Mouse (Mus musculus) liver, postnatal 0 days (tissue): Measurements from ENCODE around the gene Cspg4. TPM values are rescaled to one million over a fixed set of nuclear protein-coding genes. Genes with fewer than 3 reads are reported as not detected.

ENCODE experiments used
- ATAC-seq: fragments of 200-750 bp; cut with Nextera tagmentation; 2 replicates; pipeline ENCODE4 v1.8.0; 2017; ENCODE audit warnings: mild to moderate bottlenecking, moderate library complexity
- DNase-seq: peaks from one replicate; pipeline ENCODE4 v3.0.0-alpha.2; 2016
- H3K27ac ChIP-seq: fragments of 300-500 bp; sonication (generic); 2 replicates; pipeline ENCODE4 v1.5.1; 2014; ENCODE audit warnings: antibody characterized with exemption, moderate library complexity, mild to moderate bottlenecking, low read depth
- H3K27me3 ChIP-seq: fragments of 300-500 bp; sonication (generic); 2 replicates; pipeline ENCODE4 v1.6.1; 2014; ENCODE audit warnings: low read length, control low read depth, mixed read lengths; ENCODE audit not compliant: insufficient read depth
- H3K36me3 ChIP-seq: fragments of 300-500 bp; sonication (generic); replicated peaks from 2 replicates; pipeline ENCODE4 v1.6.1; 2014; ENCODE audit warnings: mild to moderate bottlenecking, control low read depth, low read length, moderate library complexity, mixed read lengths; ENCODE audit not compliant: insufficient read depth
- H3K4me1 ChIP-seq: fragments of 300-500 bp; sonication (generic); 2 replicates; pipeline ENCODE4 v1.6.1; 2014; ENCODE audit warnings: antibody characterized with exemption, mild to moderate bottlenecking, control low read depth; ENCODE audit not compliant: insufficient read depth
- H3K4me2 ChIP-seq: fragments of 300-500 bp; sonication (generic); 2 replicates; pipeline ENCODE4 v1.6.1; 2014; ENCODE audit warnings: low read depth, mild to moderate bottlenecking, low read length, moderate library complexity, mixed read lengths
- H3K4me3 ChIP-seq: fragments of 300-500 bp; sonication (generic); 2 replicates; pipeline ENCODE4 v1.5.1; 2014; ENCODE audit warnings: low read depth, low read length
- H3K9ac ChIP-seq: fragments of 300-500 bp; sonication (generic); replicated peaks from 2 replicates; pipeline ENCODE4 v1.6.1; 2014; ENCODE audit warnings: mild to moderate bottlenecking, moderate library complexity
- H3K9me3 ChIP-seq: fragments of 300-500 bp; sonication (generic); 2 replicates; pipeline ENCODE4 v1.6.1; 2016; ENCODE audit warnings: mild to moderate bottlenecking, control low read depth, low read length, mixed read lengths
- CTCF ChIP-seq: sonication (generic); IDR thresholded peaks from 2 replicates; pipeline ENCODE4 v1.5.1; 2016; ENCODE audit warnings: antibody characterized with exemption, low read depth
- EP300 ChIP-seq: IDR thresholded peaks from 2 replicates; pipeline ENCODE4 v1.6.1; 2016; ENCODE audit warnings: antibody characterized with exemption, low read depth, mild to moderate bottlenecking
- WGBS: fragments of 180-500 bp; shearing (Covaris S2); extraction: QIAGEN DNeasy Blood & Tissue Kit; methylation state at CpG from one replicate; pipeline ENCODE4 v1.1.7; 2014; ENCODE audit not compliant: insufficient replicate concordance; 5-methylcytosine and 5-hydroxymethylcytosine counted together
- polyA plus RNA-seq: library from polyadenylated mRNA; unstranded; fragments of >200 nt; fragmentation: Nextera tagmentation; extraction: Ambion mirVana; gene quantifications from 2 replicates; pipeline ENCODE4 v1.2.1, GENCODE M21; 2015

Gene Cspg4
- polyA plus RNA-seq, 1 experiment from 2014 or later = 0.13 TPM

DNA sequence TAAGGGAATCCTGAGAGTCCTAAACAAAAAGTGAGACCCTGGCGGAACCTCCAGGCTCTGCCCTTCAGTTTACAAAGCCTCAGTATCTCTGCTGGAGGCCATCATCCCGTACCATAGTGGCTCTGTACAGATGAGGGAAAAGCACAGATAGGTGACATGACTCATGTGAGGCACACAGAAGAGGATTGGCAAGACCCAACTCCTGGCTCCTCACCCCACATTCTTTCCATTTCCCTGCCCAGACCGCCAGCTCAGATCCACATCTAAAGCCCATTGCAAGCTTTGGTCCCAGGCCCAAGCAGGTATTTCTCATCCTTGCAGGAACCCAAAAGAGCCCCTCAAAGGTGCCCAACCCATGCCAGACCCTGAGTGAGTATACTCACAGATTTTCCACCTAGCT lies 4.8 kb upstream of the Cspg4 start:
- 63% methylated on average over 3 of the region's 3 CpGs for WGBS
- no peaks in the 10 kb centered on the region for H3K9me3 ChIP-seq
- no peaks in the 10 kb centered on the region for H3K36me3 ChIP-seq
- no peak overlapping the region for H3K9ac ChIP-seq
- TF ChIP-seq EP300 (no peak), CTCF (no peak)
- H3K4me3 ChIP-seq = no peak overlapping the region
- ATAC-seq (no peak), DNase-seq (no peak)
- H3K27me3 ChIP-seq = 0 out of 2 replicates have a peak, but pooled peaks cover 1% of the 10 kb centered on the region
- no peak overlapping the region for H3K27ac ChIP-seq
- H3K4me2 ChIP-seq = no peak overlapping the region
- no peaks in the 10 kb centered on the region for H3K4me1 ChIP-seq

DNA sequence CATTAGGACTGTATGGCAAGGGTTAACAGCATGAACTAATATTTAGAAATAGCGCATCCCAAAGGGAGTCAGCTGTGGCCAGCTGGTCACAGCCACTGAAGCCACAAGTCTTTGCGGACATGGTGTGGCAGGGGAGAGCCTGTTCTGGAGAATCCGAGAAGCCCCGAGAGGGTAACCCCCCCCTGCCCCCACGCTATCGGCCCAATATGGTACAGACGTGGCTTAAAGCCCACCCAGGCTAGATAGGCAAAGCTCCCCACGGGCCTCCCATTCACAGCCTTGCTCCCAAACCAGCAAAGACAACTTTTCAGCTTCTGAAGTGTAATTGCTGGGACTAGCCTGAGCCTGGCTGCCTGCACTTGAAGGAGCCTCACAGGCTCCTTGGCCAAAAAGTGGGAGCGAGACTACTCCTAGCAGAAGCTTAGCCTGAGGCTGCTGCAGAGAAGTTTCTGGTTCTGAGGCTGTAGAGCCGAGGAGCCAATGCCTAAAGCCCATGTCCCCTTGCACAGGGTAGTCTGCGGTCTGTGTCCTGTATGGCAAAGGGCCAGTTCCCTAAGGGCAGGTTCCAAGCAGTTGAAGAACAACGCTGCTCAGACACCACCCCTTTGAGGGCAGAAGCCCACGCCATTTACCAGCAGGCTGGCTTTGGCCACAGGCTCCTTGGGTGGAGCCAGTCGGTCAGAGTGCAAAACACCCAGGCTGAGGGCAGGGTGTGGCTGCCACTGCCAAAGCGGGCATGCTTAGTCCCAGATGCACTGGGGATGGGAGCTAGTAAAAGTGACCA lies 4.2 kb upstream of the Cspg4 start:
- H3K4me2 ChIP-seq = no peak overlapping the region
- no peak overlapping the region for H3K27ac ChIP-seq

DNA sequence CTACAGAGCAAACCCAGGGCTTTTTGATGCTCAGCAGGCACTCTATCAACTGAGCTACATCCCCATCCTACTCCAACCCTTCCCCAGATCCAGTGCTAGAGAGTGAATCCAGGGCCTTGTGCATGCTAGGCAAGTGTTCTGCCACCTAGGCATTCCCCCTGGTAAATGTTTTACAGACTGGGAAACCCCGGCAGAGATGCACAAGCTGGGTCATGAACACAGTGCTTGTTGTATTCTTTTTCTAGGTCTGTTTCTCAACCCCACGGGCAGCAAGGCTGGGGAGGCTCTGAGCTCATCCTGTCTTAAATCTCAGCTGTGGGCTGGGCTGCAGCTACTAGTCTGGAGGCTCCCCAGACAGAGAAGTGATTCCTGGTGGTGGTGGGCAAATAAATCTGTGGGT lies 2.0 kb upstream of the Cspg4 start:
- no peak for TF ChIP-seq EP300
- no peak for TF ChIP-seq CTCF

More for the DNA sequence above, 4.2 kb upstream of the Cspg4 start:
- Histone ChIP-seq H3K9ac (no peak overlapping the region), H3K27me3 (peaks cover 8% of the 10 kb centered on the region; the same call in 1 of the 2 replicates), H3K36me3 (no peaks in the 10 kb centered on the region), H3K4me3 (no peak overlapping the region), H3K9me3 (no peaks in the 10 kb centered on the region), H3K4me1 (no peaks in the 10 kb centered on the region)
- 58% methylated on average over 15 of the region's 15 CpGs for WGBS
- TF ChIP-seq EP300 = no peak
- no peak for DNase-seq
- no peak for ATAC-seq

DNA sequence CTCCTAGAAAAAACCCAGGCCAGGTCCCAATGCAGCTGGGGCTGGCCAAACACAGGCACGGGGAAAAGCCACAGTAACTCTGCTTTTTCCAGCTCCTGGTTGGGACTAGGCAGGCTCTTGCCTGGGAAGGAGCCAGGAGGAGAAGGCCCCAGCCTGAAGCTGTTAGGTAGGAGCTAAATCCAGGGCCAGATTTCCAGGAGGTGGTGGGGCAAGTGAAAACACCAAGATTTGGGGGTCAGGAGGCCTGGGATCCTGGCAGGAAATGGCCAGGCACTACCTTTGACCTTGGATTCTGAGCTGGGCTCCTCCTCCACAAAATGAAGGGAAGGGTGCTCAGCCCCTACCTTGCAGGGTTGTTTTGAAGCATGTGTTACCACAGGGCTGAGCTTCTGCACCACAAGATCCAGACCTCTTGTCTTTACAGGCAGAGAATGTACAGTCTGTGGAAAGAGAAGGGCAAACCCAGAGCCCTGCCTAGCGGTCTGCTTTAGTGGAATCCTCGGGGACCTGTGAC lies 560 bp upstream of the Cspg4 start, which contains the start of gene Odf3l1:
Odf3l1 (minus strand) TSS at position 464 of the 514 bp plus-strand sequence.
- Histone ChIP-seq H3K9ac (no peak within 1 kb of the TSS), H3K4me3 (no peak within 1 kb of the TSS), H3K4me2 (peak within 1 kb of the TSS; percentile 42), H3K27me3 (peaks cover 11% of the 10 kb centered on the region; the same call in 1 of the 2 replicates), H3K4me1 (no peaks in the 10 kb centered on the region), H3K9me3 (no peaks in the 10 kb centered on the region), H3K36me3 (no peaks in the 10 kb centered on the region), H3K27ac (no peak within 1 kb of the TSS)
- no peak for ATAC-seq
- no peak for DNase-seq
- 9% methylated on average over 3 of the region's 3 CpGs for WGBS
- TF ChIP-seq CTCF (no peak), EP300 (no peak)

More for the DNA sequence above, 2.0 kb upstream of the Cspg4 start:
- Histone ChIP-seq H3K4me3 (no peak overlapping the region), H3K36me3 (no peaks in the 10 kb centered on the region), H3K27me3 (peaks cover 11% of the 10 kb centered on the region; the same call in 1 of the 2 replicates), H3K9ac (no peak overlapping the region), H3K4me2 (no peak overlapping the region), H3K4me1 (no peaks in the 10 kb centered on the region), H3K9me3 (no peaks in the 10 kb centered on the region), H3K27ac (no peak overlapping the region)
- 46% methylated on average over 2 of the region's 2 CpGs for WGBS
- DNase-seq (no peak), ATAC-seq (no peak)

DNA sequence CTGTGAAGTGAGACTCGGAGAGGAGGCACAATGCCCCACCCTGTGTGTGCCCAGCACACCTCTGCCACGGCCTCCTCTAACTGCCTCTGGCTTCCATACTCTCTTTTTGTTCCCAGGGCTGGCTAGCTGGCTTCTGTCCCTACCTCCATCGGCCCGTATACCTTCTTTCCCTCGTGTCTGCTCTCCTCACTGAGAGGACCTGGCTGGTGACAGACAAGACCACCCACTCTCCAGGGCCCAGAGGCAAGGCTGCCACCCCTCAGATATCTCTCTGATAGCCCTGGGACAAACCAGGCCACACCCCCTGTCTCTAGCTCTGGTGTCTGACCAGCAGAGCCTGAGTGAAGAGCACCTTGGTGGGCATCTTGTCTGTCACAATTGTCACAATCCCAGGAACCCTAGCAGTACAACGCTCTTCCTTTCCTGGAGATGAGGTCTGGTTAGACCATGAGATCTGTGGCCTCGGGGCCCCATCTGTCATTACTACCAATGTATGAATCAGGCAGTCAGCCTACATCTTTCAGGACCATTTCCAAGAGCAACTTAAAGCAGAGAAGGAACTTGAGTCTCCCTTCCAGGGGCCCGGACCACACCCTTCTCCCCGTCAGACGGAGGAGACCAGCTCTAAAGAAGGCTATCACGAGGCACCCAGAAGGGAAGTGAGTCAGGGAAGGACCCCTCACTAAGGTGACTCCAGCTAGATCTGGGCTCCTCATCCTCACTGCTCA lies 1.0 kb downstream of the Cspg4 start:
- WGBS = 52% methylated on average over 11 of the region's 11 CpGs
- TF ChIP-seq EP300 = no peak
- TF ChIP-seq CTCF = no peak
- Histone ChIP-seq H3K4me3 (no peak overlapping the region), H3K9ac (no peak overlapping the region), H3K36me3 (no peaks in the 10 kb centered on the region), H3K27me3 (peaks cover 11% of the 10 kb centered on the region; the same call in 1 of the 2 replicates), H3K27ac (no peak overlapping the region), H3K4me1 (no peaks in the 10 kb centered on the region), H3K4me2 (no peak overlapping the region), H3K9me3 (no peaks in the 10 kb centered on the region)
- ATAC-seq (no peak), DNase-seq (no peak)

DNA sequence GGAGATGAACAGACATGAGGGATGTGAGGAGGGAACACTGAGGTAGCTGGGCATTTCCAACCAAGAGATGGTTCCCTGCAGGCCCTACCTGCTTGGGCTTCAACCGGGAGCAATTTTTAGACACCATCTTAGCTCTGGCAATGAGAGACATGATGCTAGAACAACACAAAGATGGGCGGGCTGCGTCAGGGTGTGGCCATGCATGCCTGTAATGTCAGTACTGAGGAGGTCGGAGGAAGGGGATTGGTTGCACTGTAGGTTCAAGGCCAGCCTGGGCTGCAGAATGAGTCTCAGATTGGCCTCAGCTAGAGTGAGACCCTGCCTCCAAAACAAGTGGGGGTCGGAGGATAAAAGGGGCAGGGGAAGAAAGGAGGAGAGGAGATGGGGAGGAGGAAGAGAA lies 1.6 kb downstream of the Cspg4 start:
- H3K4me3 ChIP-seq = no peak overlapping the region
- H3K27me3 ChIP-seq = peaks cover 11% of the 10 kb centered on the region; the same call in 1 of the 2 replicates
- 71% methylated on average over 5 of the region's 5 CpGs for WGBS
- no peak for DNase-seq
- H3K4me1 ChIP-seq = no peaks in the 10 kb centered on the region
- no peaks in the 10 kb centered on the region for H3K9me3 ChIP-seq
- no peak overlapping the region for H3K4me2 ChIP-seq
- H3K27ac ChIP-seq = no peak overlapping the region
- no peaks in the 10 kb centered on the region for H3K36me3 ChIP-seq
- no peak overlapping the region for H3K9ac ChIP-seq
- no peak for ATAC-seq
- TF ChIP-seq CTCF (no peak), EP300 (no peak)
